Mouse (Mus musculus): ENCODE measurements around the gene Rpl9-ps1. TPM values are rescaled to one million over a fixed set of nuclear protein-coding genes. Genes with fewer than 3 reads are reported as not detected.

Rpl9-ps1 gene
- polyA plus RNA-seq, 1 experiment from 2014 or later, result not detected

DNA sequence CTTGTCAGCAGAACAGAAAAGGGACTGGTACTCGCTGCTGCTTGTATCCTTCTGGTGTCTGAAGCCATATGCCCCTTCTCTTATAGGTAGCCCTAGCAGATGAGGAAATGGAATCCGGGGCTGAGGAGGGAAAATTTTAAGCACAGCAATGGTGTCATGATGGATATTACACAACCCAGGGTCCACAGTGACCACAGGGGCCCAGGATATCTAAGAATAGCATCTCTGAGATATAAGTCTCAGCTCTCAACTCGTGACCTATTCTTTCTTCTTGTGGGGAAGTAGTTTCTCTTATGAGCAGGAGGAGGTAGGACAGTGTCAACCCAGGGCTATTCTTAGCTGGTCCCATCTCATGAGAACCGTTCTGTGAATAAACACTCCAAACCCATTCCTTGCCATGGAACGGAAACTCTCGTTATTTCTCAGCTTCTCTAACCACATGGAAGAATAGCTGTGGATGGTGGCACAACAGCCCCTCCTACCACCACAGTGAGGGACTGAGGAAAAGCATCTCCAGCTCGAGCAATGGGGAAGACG is 4.0 kb upstream of the Rpl9-ps1 start, which contains the start of gene Ccl3:
Gene Ccl3, minus strand, starts transcription at position 51 of the 537 bp plus-strand sequence.
- no peak for DNase-seq (ENCODE audit: low spot score)
- WGBS, result 83% methylated on average over 8 of the region's 8 CpGs

DNA sequence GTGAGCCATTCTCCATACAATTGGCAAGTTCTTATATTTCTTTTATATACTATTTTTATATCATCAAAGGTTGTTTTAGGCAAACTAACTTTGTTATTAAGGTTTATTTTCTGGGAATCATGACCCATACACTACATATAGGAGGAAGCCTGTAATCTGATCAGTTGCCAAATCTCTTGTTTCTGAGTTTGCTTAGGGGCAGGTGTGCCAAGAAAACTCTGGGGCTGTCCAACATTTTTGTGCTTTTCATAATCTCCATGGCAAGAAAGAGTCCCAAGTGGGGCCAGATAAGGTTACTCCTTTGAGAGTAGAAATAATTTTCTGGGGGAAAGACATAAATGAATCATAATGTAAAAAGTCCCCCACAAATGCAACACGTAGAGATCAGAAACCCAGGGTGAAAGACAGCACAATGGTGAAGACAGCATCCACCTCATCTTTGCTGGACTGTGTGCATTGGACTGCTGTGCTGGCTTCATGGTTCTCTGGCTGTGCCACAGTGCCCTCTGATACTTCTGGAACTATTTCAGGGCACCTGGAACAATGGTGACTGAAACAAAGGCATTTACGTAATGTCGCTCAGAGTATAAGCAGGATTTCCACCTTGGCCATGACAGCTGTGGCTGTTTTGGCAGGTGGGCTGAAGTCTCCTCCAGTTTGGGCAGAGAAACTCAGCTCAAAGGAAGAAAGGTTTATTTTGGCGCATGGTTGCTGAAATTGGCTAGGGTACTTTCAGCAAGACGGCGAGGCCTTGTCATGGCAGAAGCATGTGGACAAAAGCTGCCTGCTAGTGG is 1.1 kb upstream of the Rpl9-ps1 start:
- Histone ChIP-seq H3K27me3 (ENCODE audit: control insufficient read depth, insufficient read depth, low read length) (no peaks in the 10 kb centered on the region), H3K4me3 (replicated peaks; ENCODE audit: low read length) (no peak overlapping the region), H3K9ac (no peak overlapping the region), H3K27ac (no peak overlapping the region), H3K4me1 (replicated peaks; ENCODE audit: control insufficient read depth, insufficient read depth, low read length) (no peaks in the 10 kb centered on the region), H3K4me2 (replicated peaks) (no peak overlapping the region), H3K9me3 (ENCODE audit: control insufficient read depth, low read length) (no peaks in the 10 kb centered on the region), H3K36me3 (replicated peaks; ENCODE audit: control insufficient read depth, insufficient read depth) (no peaks in the 10 kb centered on the region)
- no peak for ATAC-seq (ENCODE audit: low FRiP score)
- DNase-seq (ENCODE audit: low spot score), result no peak
- WGBS, result 94% methylated on average over 6 of the region's 6 CpGs

More for the DNA sequence above, 4.0 kb upstream of the Rpl9-ps1 start, which contains the start of gene Ccl3:
- Histone ChIP-seq H3K4me2 (replicated peaks) (no peak within 1 kb of the TSS), H3K36me3 (replicated peaks; ENCODE audit: control insufficient read depth, insufficient read depth) (no peaks in the 10 kb centered on the region), H3K9ac (no peak within 1 kb of the TSS), H3K27ac (no peak within 1 kb of the TSS), H3K4me3 (replicated peaks; ENCODE audit: low read length) (no peak within 1 kb of the TSS), H3K27me3 (ENCODE audit: control insufficient read depth, insufficient read depth, low read length) (no peaks in the 10 kb centered on the region), H3K9me3 (ENCODE audit: control insufficient read depth, low read length) (no peaks in the 10 kb centered on the region), H3K4me1 (replicated peaks; ENCODE audit: control insufficient read depth, insufficient read depth, low read length) (no peaks in the 10 kb centered on the region)
- ATAC-seq (ENCODE audit: low FRiP score), result no peak

DNA sequence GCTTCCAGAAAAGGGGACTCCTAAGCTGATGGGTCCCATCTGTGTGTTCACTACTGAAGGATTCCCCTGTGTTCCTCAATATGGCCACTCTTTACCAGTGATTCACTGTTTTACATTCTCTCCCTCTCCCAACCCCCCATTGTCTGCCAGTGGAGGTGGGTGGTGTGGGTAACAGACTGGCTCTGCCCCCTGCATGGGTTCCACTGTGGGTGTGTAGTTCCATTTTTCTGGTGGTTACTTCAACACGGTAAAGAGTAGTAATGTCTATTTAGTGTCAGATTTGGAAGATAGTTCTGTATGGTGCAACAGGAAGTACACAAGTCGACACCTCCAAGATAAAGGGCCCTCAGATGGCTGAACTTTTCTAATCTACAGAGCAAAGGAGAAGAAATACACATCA is 4.2 kb downstream of the Rpl9-ps1 start:
- DNase-seq (ENCODE audit: low spot score), result no peak
- 94% methylated on average over 2 of the region's 2 CpGs for WGBS
- no peak overlapping the region for H3K4me3 ChIP-seq (replicated peaks; ENCODE audit: low read length)
- no peak overlapping the region for H3K4me2 ChIP-seq (replicated peaks)
- ATAC-seq (ENCODE audit: low FRiP score), result no peak
- no peaks in the 10 kb centered on the region for H3K9me3 ChIP-seq (ENCODE audit: control insufficient read depth, low read length)
- H3K4me1 ChIP-seq (replicated peaks; ENCODE audit: control insufficient read depth, insufficient read depth, low read length), result no peaks in the 10 kb centered on the region
- no peak overlapping the region for H3K9ac ChIP-seq
- H3K36me3 ChIP-seq (replicated peaks; ENCODE audit: control insufficient read depth, insufficient read depth), result no peaks in the 10 kb centered on the region
- H3K27ac ChIP-seq, result no peak overlapping the region
- no peaks in the 10 kb centered on the region for H3K27me3 ChIP-seq (ENCODE audit: control insufficient read depth, insufficient read depth, low read length)

DNA sequence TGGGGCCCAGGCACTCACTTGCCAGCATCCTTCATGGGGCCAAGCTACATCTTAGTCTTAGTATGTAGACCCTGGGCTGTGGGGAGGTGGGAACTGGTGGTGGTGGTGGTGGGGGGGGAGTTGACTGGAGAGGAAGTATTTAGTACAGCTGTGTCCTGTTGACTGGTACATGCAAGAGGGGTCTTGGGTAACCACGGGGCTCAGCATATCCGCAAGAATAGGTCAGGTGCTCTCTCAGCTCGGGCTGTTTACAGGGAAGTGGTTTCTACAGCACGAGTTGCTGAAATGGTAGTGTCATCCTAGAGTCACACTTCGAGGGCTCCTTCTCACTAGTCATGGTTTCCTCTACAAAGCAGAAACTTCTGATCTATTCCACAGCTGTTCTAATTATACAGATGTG is 5.3 kb downstream of the Rpl9-ps1 start:
- DNase-seq (ENCODE audit: low spot score), result no peak
- H3K9ac ChIP-seq, result no peak overlapping the region
- WGBS, result 86% methylated on average over 5 of the region's 5 CpGs

DNA sequence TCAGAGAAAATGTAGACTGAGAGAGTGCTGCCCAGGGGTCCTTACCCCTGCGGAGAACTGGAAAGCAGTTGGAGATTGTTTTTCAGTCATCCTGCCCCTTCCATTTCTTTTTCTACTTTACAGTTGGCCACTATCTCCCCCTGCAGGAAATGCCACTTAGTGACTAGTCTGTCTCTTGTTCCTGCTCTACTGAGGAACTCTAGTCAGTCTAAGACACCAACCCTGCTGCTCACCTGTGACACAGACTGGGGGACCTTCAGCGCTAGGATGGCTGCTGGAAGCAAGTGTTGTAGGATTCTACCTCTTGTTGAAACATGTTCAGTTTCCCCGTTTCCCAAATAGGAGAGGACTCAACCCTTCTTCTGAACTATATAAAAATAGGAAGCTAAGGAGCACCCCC is 5.9 kb downstream of the Rpl9-ps1 start:
- no peaks in the 10 kb centered on the region for H3K27me3 ChIP-seq (ENCODE audit: control insufficient read depth, insufficient read depth, low read length)
- no peak overlapping the region for H3K4me3 ChIP-seq (replicated peaks; ENCODE audit: low read length)
- H3K9me3 ChIP-seq (ENCODE audit: control insufficient read depth, low read length), result no peaks in the 10 kb centered on the region
- DNase-seq (ENCODE audit: low spot score), result no peak
- H3K27ac ChIP-seq, result no peak overlapping the region
- H3K4me2 ChIP-seq (replicated peaks), result no peak overlapping the region
- H3K9ac ChIP-seq, result no peak overlapping the region
- H3K4me1 ChIP-seq (replicated peaks; ENCODE audit: control insufficient read depth, insufficient read depth, low read length), result no peaks in the 10 kb centered on the region
- ATAC-seq (ENCODE audit: low FRiP score), result no peak
- 66% methylated on average over 3 of the region's 3 CpGs for whole genome bisulfite sequencing
- H3K36me3 ChIP-seq (replicated peaks; ENCODE audit: control insufficient read depth, insufficient read depth), result no peaks in the 10 kb centered on the region

More for the DNA sequence above, 5.3 kb downstream of the Rpl9-ps1 start:
- no peak for ATAC-seq (ENCODE audit: low FRiP score)
- Histone ChIP-seq H3K4me1 (replicated peaks; ENCODE audit: control insufficient read depth, insufficient read depth, low read length) (no peaks in the 10 kb centered on the region), H3K4me3 (replicated peaks; ENCODE audit: low read length) (no peak overlapping the region), H3K27me3 (ENCODE audit: control insufficient read depth, insufficient read depth, low read length) (no peaks in the 10 kb centered on the region), H3K4me2 (replicated peaks) (no peak overlapping the region), H3K9me3 (ENCODE audit: control insufficient read depth, low read length) (no peaks in the 10 kb centered on the region), H3K36me3 (replicated peaks; ENCODE audit: control insufficient read depth, insufficient read depth) (no peaks in the 10 kb centered on the region), H3K27ac (no peak overlapping the region)

DNA sequence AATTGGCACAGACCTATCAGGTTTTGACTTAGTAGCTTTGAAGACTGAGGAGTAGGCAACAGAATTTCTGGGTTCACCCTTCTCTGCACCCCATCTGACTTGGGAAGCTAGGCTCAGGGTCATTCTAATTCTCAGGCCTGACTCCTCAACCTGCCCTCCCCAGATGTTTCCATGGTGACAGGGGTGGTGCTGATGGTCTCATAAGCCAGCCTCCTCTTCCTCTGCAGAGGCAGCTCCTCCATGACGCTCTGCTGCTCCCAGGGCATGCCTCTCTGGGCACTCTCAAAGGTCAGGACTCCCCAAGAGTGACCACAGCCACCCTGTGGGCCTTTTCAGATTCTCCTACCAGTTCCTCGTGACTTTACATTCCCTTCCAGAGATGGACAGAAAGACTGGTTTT is 6.5 kb downstream of the Rpl9-ps1 start:
- Histone ChIP-seq H3K4me2 (replicated peaks) (no peak overlapping the region), H3K36me3 (replicated peaks; ENCODE audit: control insufficient read depth, insufficient read depth) (no peaks in the 10 kb centered on the region), H3K27me3 (ENCODE audit: control insufficient read depth, insufficient read depth, low read length) (no peaks in the 10 kb centered on the region), H3K9ac (no peak overlapping the region), H3K4me3 (replicated peaks; ENCODE audit: low read length) (no peak overlapping the region), H3K27ac (no peak overlapping the region), H3K4me1 (replicated peaks; ENCODE audit: control insufficient read depth, insufficient read depth, low read length) (no peaks in the 10 kb centered on the region), H3K9me3 (ENCODE audit: control insufficient read depth, low read length) (no peaks in the 10 kb centered on the region)
- DNase-seq (ENCODE audit: low spot score) (no peak), ATAC-seq (ENCODE audit: low FRiP score) (no peak)
- WGBS, result 49% methylated on average over 2 of the region's 2 CpGs

DNA sequence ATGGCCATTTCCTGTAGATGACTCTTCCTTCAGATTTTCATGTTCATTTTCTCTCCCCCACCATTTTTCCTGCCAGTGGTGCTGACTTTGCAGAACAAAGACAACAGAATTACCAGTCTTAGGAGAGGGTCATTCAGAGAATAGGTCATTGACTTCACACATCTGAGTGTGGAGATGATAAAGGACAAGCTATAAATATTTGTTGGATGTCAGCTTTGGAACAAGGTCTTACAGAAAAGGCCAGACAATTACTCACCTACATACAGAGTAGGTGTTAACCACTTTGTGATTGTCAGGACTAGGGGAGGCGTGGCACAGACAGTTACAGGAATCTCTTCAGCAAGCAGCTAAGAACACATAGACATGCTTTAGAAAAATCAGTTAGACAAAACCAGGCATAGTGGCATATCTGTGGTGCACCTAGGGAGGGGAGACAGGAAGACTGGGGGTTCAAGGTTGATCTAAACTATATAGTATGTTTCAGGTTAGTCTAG is 8.6 kb downstream of the Rpl9-ps1 start:
- Histone ChIP-seq H3K4me1 (replicated peaks; ENCODE audit: control insufficient read depth, insufficient read depth, low read length) (no peaks in the 10 kb centered on the region), H3K9me3 (ENCODE audit: control insufficient read depth, low read length) (no peaks in the 10 kb centered on the region), H3K36me3 (replicated peaks; ENCODE audit: control insufficient read depth, insufficient read depth) (no peaks in the 10 kb centered on the region), H3K27me3 (ENCODE audit: control insufficient read depth, insufficient read depth, low read length) (no peaks in the 10 kb centered on the region), H3K9ac (no peak overlapping the region), H3K27ac (no peak overlapping the region), H3K4me2 (replicated peaks) (no peak overlapping the region), H3K4me3 (replicated peaks; ENCODE audit: low read length) (no peak overlapping the region)
- 85% methylated on average over 1 of the region's 1 CpGs for WGBS
- DNase-seq (ENCODE audit: low spot score) (no peak), ATAC-seq (ENCODE audit: low FRiP score) (no peak)

DNA sequence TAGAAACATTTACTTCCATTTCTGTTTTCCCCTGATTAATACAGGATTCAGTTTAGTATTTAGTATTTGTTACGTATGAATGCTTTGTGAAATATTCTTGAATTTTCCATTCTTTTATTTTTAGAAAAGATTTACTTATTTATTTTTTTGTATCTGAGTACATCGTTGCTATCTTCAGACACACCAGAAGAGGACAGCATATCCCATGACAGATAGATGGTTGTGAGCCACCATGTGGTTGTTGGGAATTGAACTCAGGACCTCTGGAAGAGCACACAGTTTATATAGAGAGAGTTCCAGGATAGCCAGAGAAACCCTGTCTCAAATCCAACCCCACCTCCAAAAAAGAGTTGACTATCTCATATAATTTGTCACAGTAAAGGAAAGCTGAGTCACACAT is 10.5 kb downstream of the Rpl9-ps1 start:
- H3K27me3 ChIP-seq (ENCODE audit: control insufficient read depth, insufficient read depth, low read length), result no peaks in the 10 kb centered on the region
- H3K9ac ChIP-seq, result no peak overlapping the region
- no peaks in the 10 kb centered on the region for H3K9me3 ChIP-seq (ENCODE audit: control insufficient read depth, low read length)
- ATAC-seq (ENCODE audit: low FRiP score), result no peak
- no peak overlapping the region for H3K4me3 ChIP-seq (replicated peaks; ENCODE audit: low read length)
- H3K4me1 ChIP-seq (replicated peaks; ENCODE audit: control insufficient read depth, insufficient read depth, low read length), result no peaks in the 10 kb centered on the region
- no peak for DNase-seq (ENCODE audit: low spot score)
- 94% methylated on average over 2 of the region's 2 CpGs for WGBS
- no peak overlapping the region for H3K27ac ChIP-seq
- no peak overlapping the region for H3K4me2 ChIP-seq (replicated peaks)
- H3K36me3 ChIP-seq (replicated peaks; ENCODE audit: control insufficient read depth, insufficient read depth), result no peaks in the 10 kb centered on the region

DNA sequence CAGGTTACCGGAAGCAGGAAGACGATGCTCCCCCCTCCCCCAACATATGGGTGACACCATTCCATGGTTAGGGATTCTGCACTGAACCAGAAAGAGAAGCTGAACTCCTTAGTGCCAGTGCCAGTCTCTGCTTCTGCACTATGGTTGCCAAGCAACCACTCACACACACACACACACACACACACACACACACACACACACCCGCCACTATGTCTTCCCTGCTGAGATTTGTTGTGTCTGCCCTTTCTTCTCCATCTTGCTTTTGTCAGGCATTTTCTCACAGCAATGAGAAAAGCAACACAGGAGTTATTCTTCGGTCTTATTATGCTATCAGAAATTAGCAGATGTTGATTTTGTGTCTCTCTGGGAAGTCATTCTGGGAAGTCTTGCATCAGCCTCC is 11.0 kb downstream of the Rpl9-ps1 start:
- DNase-seq (ENCODE audit: low spot score) (no peak), ATAC-seq (ENCODE audit: low FRiP score) (no peak)
- Histone ChIP-seq H3K9ac (no peak overlapping the region), H3K4me3 (replicated peaks; ENCODE audit: low read length) (no peak overlapping the region), H3K9me3 (ENCODE audit: control insufficient read depth, low read length) (no peaks in the 10 kb centered on the region), H3K4me1 (replicated peaks; ENCODE audit: control insufficient read depth, insufficient read depth, low read length) (no peaks in the 10 kb centered on the region), H3K4me2 (replicated peaks) (no peak overlapping the region), H3K36me3 (replicated peaks; ENCODE audit: control insufficient read depth, insufficient read depth) (no peaks in the 10 kb centered on the region), H3K27me3 (ENCODE audit: control insufficient read depth, insufficient read depth, low read length) (no peaks in the 10 kb centered on the region), H3K27ac (no peak overlapping the region)
- WGBS, result 44% methylated on average over 4 of the region's 4 CpGs
